Mouse (Mus musculus): ENCODE measurements around the gene Ccdc85b.
A peak's percentile ranks its signal among the peaks of the same experiment; 100 is the strongest.
"Not testable (repeated sequence)": the region's sequence is repeated elsewhere in the genome, so short reads cannot be mapped to it uniquely, and the experiment has no call there.

Ccdc85b gene

DNA sequence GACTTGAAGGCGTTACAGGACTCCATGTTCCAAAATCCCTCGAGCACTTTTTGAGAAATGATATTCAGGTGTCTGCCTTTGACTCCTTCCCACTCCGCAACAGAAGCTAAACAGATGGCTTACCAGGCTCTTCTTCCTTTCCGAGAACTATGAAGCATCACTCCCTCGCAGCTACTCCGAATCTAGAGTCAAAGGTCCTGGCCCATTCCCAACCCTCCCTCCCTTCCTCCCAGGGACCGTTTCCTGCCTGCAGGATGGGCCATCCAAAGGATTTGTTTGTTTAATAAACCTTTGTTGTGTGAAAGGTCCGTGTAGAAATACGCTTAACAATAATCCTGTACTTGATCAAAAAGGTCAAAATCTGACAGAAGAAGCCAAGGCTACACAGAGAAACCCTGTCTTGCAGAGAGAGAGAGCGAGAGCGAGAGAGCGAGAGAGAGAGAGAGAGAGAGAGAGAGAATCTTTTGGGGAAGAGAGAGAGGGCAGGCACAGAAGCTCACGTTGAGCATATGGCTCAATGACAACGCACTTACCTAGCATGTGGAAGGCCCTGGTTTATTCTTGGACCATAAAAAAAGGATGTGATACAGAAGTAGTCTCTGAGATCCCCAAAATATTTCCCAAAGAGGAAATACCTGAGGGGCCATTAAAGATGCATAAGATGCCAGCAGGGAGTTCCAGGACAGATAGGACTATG is at the start of gene Ccdc85b:
Gene Ccdc85b, minus strand, starts transcription at position 149 of the 697 bp plus-strand sequence.
- no peak for DNase-seq (ENCODE audit: low read depth)

DNA sequence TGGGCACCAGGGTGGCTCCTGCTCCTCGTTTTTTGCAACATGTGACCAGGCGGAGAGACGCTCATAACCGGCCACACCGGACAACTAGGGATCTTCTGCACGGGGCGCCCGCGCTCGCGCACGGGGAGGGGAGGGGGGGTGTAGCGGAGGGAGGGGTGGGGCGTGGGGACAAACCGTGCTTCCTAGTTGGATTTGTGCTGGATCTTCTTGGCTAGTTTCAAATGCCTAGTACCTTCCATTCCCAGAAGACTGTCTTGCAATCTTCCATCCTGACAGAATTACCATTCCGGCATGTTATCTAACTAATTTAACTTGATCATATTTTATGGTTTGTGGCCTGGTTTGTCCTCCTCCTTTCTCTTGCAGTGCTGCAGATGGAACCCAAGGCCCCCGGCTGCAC is 46.0 kb upstream of the Ccdc85b start, which contains the start of gene 1700020D05Rik:
Gene 1700020D05Rik, minus strand, starts transcription at position 101 of the 400 bp plus-strand sequence.
- no peak for DNase-seq (ENCODE audit: low read depth)

- DNase-seq (ENCODE audit: low read depth) = no peak
Measured at GRCm38 (mm10) chr19:5500330-5500875, 42.7 kb upstream of the Ccdc85b start.

DNA sequence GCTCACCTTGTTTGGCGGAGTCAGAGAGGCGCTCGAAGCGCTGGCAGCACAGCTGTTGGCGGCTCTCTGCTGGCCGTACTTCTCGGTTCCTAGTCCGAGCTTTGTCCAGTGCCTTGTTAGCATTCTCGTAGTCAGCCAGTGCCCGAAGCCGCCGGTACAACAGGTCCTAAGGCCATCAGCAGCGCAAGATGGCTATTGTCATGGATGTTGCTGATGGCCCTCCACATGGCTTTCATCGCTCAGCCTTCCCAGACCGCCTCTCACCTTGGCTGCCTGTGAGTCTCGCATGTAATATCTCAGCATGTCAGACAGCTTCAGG is 38.3 kb upstream of the Ccdc85b start:
- DNase-seq (ENCODE audit: low read depth) = no peak

GRCm38 (mm10) chr19:5495353-5496051 is 37.8 kb upstream of the Ccdc85b start:
- no peak for DNase-seq (ENCODE audit: low read depth)

- no peak for DNase-seq (ENCODE audit: low read depth)
Measured at GRCm38 (mm10) chr19:5494314-5494713, 36.6 kb upstream of the Ccdc85b start.

- DNase-seq (ENCODE audit: low read depth) = not testable (repeated sequence)
Measured at GRCm38 (mm10) chr19:5493301-5493721, 35.6 kb upstream of the Ccdc85b start.

DNA sequence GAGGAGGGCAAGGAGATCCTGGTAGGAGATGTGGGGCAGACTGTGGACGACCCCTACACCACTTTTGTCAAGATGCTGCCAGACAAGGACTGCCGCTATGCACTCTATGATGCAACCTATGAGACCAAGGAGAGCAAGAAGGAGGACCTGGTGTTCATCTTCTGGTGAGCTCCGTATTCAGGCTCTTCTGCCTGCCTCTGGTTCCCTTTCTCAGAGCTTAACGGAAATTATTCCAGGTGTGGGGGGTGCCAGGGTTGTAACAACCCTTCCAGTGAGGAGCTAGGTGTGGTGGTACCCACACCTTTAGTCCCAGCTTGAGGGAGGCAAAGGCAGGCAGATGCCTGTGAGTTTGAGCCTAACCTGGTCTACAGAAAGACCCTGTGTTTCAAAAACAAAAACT is 34.9 kb upstream of the Ccdc85b start:
- DNase-seq (ENCODE audit: low read depth) = no peak

DNA sequence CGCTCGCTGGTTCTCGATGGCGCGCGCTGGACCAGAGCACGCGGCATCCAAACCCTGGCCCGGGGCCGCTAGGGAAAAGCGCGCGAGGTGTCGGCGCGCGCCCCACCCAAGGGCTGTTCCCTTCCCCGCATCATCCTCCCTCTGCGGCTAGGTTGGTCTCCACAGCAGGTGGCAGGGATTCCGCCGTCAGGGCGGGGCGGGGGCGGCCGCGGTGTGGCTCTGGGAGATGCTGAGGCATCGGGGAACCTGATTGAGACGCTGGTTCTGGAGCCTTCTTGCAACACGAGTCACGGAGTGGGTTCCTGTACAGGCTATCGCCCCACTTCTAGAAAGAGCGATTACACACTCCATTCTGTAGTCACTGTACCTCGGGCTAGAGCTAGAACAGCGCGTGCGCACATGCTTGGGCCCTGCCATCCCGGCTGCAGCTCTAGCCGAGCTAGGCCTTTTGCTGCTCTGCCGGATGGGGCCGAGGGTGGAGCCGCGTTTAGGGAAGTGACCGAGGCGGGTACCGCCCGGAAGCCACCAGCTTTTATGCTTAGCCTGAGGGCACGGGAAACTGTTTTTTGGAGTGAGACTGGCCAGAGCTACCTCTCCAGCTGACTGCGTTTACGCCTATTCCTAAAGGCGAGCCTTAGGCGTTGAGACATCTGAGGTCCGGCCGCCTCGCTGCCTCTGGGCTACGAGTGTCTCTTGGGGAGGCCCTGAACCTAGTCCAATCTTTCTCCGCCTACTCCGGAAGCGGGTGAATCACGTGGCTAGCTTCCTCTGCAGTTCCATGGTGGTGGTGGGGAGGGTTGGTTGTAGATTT is 33.4 kb upstream of the Ccdc85b start:
- DNase-seq (ENCODE audit: low read depth) = peak; percentile 85

DNA sequence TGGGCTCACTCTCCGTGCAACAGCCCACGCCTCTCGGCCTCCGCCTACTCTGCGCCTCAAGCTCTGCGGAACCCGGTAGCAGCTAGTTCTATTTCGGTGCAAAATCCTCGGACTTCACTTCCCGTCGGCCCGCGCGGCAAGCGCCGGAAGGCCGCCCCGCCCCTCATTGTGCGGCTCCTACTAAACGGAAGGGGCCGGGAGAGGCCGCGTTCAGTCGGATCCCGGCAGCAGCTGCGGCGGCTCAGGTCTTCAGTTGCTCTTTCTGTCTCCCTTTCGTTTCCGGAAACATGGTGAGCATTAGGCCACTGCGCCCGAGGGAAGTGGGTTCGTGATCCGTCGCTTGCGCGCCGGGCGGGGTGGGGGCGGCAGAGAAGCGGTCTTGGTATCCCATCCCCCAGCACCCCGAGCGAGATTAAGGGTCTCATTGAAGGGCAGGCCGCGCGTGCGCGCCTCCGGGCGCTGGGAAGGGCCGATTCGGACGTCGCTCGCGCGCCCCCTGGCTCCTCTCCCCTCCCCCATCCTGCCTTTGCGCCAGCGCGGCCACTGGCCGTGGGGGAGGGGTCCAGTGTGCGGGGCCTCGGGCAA is 32.7 kb upstream of the Ccdc85b start, which contains the start of gene Cfl1:
Gene Cfl1, plus strand, starts transcription at position 143 of the 585 bp plus-strand sequence.
- DNase-seq (ENCODE audit: low read depth) = peak; percentile 91

- not testable (repeated sequence) for DNase-seq (ENCODE audit: low read depth)
Measured at GRCm38 (mm10) chr19:5489721-5490120, 32.0 kb upstream of the Ccdc85b start.

- DNase-seq (ENCODE audit: low read depth) = peak; percentile 98
Measured at GRCm38 (mm10) chr19:5488878-5489571, 31.3 kb upstream of the Ccdc85b start.

- DNase-seq (ENCODE audit: low read depth) = peak; percentile 98
Measured at GRCm38 (mm10) chr19:5487768-5488550, 30.3 kb upstream of the Ccdc85b start, which contains the start of gene Mus81. TSS of gene Mus81 (minus strand) at chr19:5488402.

- DNase-seq (ENCODE audit: low read depth) = no peak
Measured at GRCm38 (mm10) chr19:5486771-5487170, 29.1 kb upstream of the Ccdc85b start.

- no peak for DNase-seq (ENCODE audit: low read depth)
Measured at GRCm38 (mm10) chr19:5486286-5486685, 28.6 kb upstream of the Ccdc85b start.

DNA sequence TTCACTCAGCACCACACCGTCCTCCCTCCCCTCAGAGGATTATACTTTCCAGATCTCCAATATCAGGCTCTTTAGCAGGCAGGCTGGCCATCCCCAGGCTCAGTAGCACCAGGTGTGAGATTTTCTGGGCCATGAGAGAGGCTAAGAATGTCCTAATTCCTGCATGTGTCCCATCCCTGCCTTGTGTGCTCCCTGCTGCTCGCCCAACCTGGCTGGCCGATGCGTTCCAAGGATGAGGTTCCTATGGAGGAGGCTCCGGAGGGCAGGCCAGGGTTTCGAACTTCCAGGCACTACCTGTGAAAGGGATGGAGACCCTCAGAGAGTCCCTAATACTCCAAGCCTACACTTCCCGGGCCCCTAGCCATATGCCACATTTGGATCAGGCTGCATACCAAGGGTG is 28.1 kb upstream of the Ccdc85b start:
- DNase-seq (ENCODE audit: low read depth) = no peak

GRCm38 (mm10) chr19:5485371-5485770 is 27.7 kb upstream of the Ccdc85b start:
- DNase-seq (ENCODE audit: low read depth) = no peak

DNA sequence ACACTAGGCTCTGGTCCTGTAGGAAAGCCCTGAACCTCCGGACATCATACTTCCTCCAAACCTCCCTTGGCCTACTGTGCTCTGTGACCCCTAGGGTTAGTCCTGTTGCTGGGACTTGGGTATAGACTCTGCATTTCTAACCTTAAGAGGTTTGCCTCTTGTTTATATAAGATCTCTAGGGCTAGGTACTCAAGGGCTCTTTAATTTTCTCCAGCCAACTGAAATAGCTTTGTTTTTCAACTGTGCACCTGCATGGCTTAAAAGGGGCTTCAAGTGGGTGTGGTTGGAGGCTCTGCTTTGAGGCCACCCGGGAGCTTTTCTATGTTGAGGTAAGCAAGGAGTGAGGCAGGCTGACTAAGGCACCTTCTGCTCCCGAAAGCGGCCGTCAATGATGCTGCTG is 26.8 kb upstream of the Ccdc85b start:
- no peak for DNase-seq (ENCODE audit: low read depth)

GRCm38 (mm10) chr19:5483386-5484359 is 26.0 kb upstream of the Ccdc85b start:
- DNase-seq (ENCODE audit: low read depth) = no peak

All from c-Kit-positive CD71-negative TER-119-negative erythroid progenitor cells, embryonic 14.5 days (primary cell).